Mouse (Mus musculus) megakaryocyte-erythroid progenitor cell, adult 5-6 weeks (primary cell): ENCODE results near the gene Polr2a. TPM values are rescaled to one million over a fixed set of nuclear protein-coding genes. Genes with fewer than 3 reads are reported as not detected.

Experiments
- ATAC-seq: replicated peaks from 2 replicates; pipeline ENCODE4 v1.8.0; 2016; ENCODE audit warnings: mild to moderate bottlenecking, inconsistent platforms; ENCODE audit not compliant: severe bottlenecking, poor library complexity, low FRiP score, low TSS enrichment
- total RNA-seq, 2 experiments: library from RNA; stranded (forward) in 1 of 2; stranded (reverse) in 1 of 2; fragments of 200-1000, 215-1000 nt in 1 of 2; fragments of >200 nt in 1 of 2; fragmentation: Nextera tagmentation in 1 of 2; gene quantifications; 2 replicates each; pipeline ENCODE4 v1.2.3; 2014 to 2017

Gene Polr2a
- total RNA-seq, 2 experiments from 2014 or later: 11.9 to 106 TPM

GRCm38 (mm10) chr11:69689891-69690290 lies 68.5 kb downstream of the Polr2a start:
- no peak for ATAC-seq

DNA sequence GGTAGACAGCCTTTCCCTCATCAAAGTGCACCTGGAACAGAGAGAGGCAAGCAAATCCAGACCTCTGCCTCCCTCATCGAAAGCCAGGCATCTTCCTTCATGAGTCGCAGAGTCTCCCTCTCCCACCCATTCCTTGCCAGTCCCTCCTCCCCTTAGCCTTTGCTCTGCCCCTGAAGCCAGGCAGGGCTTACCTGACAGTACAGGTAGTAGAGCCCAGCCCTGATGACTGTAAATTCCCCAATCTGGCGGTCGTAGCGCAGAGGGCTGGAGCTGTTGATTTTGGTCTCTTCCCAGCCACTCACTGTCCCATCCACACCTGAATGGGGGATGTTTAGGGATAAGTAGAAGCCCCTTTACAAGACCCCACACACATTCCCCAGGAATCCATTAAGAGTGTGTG lies 71.4 kb downstream of the Polr2a start:
- no peak for ATAC-seq

- no peak for ATAC-seq
Measured at GRCm38 (mm10) chr11:69686377-69686776, 72.1 kb downstream of the Polr2a start.

GRCm38 (mm10) chr11:69685526-69686148 lies 72.8 kb downstream of the Polr2a start, which contains the start of gene Tnfsf13:
Gene Tnfsf13, minus strand, starts transcription at chr11:69685784.
- peak; percentile 49 for ATAC-seq

- ATAC-seq: no peak
Measured at GRCm38 (mm10) chr11:69684936-69685335, 73.5 kb downstream of the Polr2a start.

- ATAC-seq: no peak
Measured at GRCm38 (mm10) chr11:69684128-69684745, 74.2 kb downstream of the Polr2a start.

Other genes starting within 250 kb of the Polr2a start
Only the 30 nearest of the 43 such genes appear.
- 291 and 408 TPM in 2 replicates for gene Atp1b2, start 152.7 kb downstream of the Polr2a start, total RNA-seq (2014; fragmentation: Nextera tagmentation)
- 32.8 and 68.9 TPM in 2 replicates for gene Atp1b2, start 152.7 kb downstream of the Polr2a start, total RNA-seq (2017)
- not detected in 2 replicates for gene Shbg, start 140.7 kb downstream of the Polr2a start, total RNA-seq (2014; fragmentation: Nextera tagmentation)
- gene Shbg, start 140.7 kb downstream of the Polr2a start, total RNA-seq (2017): not detected in 2 replicates
- not detected in 2 replicates for gene Sat2, start 136.6 kb downstream of the Polr2a start, total RNA-seq (2014; fragmentation: Nextera tagmentation)
- not detected in 2 replicates for gene Sat2, start 136.6 kb downstream of the Polr2a start, total RNA-seq (2017)
- 67.4 and 83.1 TPM in 2 replicates for gene Fxr2, start 125.6 kb downstream of the Polr2a start, total RNA-seq (2014; fragmentation: Nextera tagmentation)
- gene Fxr2, start 125.6 kb downstream of the Polr2a start, total RNA-seq (2017): 36.4 and 45.6 TPM in 2 replicates
- gene Sox15, start 103.3 kb downstream of the Polr2a start, total RNA-seq (2014; fragmentation: Nextera tagmentation): 0.45 TPM in 1 of 2 replicates, not detected in the other
- gene Sox15, start 103.3 kb downstream of the Polr2a start, total RNA-seq (2017): not detected in 2 replicates
- 47.6 and 58.3 TPM in 2 replicates for gene Mpdu1, start 96.0 kb downstream of the Polr2a start, total RNA-seq (2014; fragmentation: Nextera tagmentation)
- gene Mpdu1, start 96.0 kb downstream of the Polr2a start, total RNA-seq (2017): 40.6 and 41.1 TPM in 2 replicates
- 5.1 and 6.3 TPM in 2 replicates for gene Cd68, start 92.5 kb downstream of the Polr2a start, total RNA-seq (2014; fragmentation: Nextera tagmentation)
- 3.4 and 6.5 TPM in 2 replicates for gene Cd68, start 92.5 kb downstream of the Polr2a start, total RNA-seq (2017)
- gene Eif4a1, start 86.2 kb downstream of the Polr2a start, total RNA-seq (2014; fragmentation: Nextera tagmentation): 918 and 983 TPM in 2 replicates
- gene Eif4a1, start 86.2 kb downstream of the Polr2a start, total RNA-seq (2017): 973 and 1,155 TPM in 2 replicates
- gene Senp3, start 76.6 kb downstream of the Polr2a start, total RNA-seq (2014; fragmentation: Nextera tagmentation): 96.1 and 117 TPM in 2 replicates
- 98.4 and 120 TPM in 2 replicates for gene Senp3, start 76.6 kb downstream of the Polr2a start, total RNA-seq (2017)
- gene Tnfsf13, start 72.9 kb downstream of the Polr2a start, total RNA-seq (2014; fragmentation: Nextera tagmentation): 5.0 and 6.5 TPM in 2 replicates
- gene Tnfsf13, start 72.9 kb downstream of the Polr2a start, total RNA-seq (2017): 11.7 and 23.0 TPM in 2 replicates
- gene Tnfsf12, start 62.8 kb downstream of the Polr2a start, total RNA-seq (2014; fragmentation: Nextera tagmentation): 4.7 TPM in 1 of 2 replicates, not detected in the other
- gene Tnfsf12, start 62.8 kb downstream of the Polr2a start, total RNA-seq (2017): 0.47 TPM in 1 of 2 replicates, not detected in the other
- 0.20 TPM in 1 of 2 replicates, not detected in the other for gene Tnfsfm13, start 62.5 kb downstream of the Polr2a start, total RNA-seq (2014; fragmentation: Nextera tagmentation)
- gene Tnfsfm13, start 62.5 kb downstream of the Polr2a start, total RNA-seq (2017): 0.80 and 1.4 TPM in 2 replicates
- not detected in 2 replicates for gene Slc35g3, start 3.3 kb upstream of the Polr2a start, total RNA-seq (2014; fragmentation: Nextera tagmentation)
- not detected in 2 replicates for gene Slc35g3, start 3.3 kb upstream of the Polr2a start, total RNA-seq (2017)
- gene Zbtb4, start 7.3 kb upstream of the Polr2a start, total RNA-seq (2014; fragmentation: Nextera tagmentation): 2.8 and 4.0 TPM in 2 replicates
- 1.1 and 2.1 TPM in 2 replicates for gene Zbtb4, start 7.3 kb upstream of the Polr2a start, total RNA-seq (2017)
- 2.3 TPM in 1 of 2 replicates, not detected in the other for gene Chrnb1, start 37.3 kb upstream of the Polr2a start, total RNA-seq (2014; fragmentation: Nextera tagmentation)
- 0.28 and 1.9 TPM in 2 replicates for gene Chrnb1, start 37.3 kb upstream of the Polr2a start, total RNA-seq (2017)
- gene Fgf11, start 43.2 kb upstream of the Polr2a start, total RNA-seq (2014; fragmentation: Nextera tagmentation): 0.57 and 0.63 TPM in 2 replicates
- gene Fgf11, start 43.2 kb upstream of the Polr2a start, total RNA-seq (2017): 2.3 TPM in 1 of 2 replicates, not detected in the other
- gene Tmem102, start 47.0 kb upstream of the Polr2a start, total RNA-seq (2014; fragmentation: Nextera tagmentation): not detected in 2 replicates
- gene Tmem102, start 47.0 kb upstream of the Polr2a start, total RNA-seq (2017): not detected in 2 replicates
- gene Gm39566, start 56.7 kb upstream of the Polr2a start, total RNA-seq (2014; fragmentation: Nextera tagmentation): not detected in 2 replicates
- gene Gm39566, start 56.7 kb upstream of the Polr2a start, total RNA-seq (2017): not detected in 2 replicates
- gene Spem2, start 59.8 kb upstream of the Polr2a start, total RNA-seq (2014; fragmentation: Nextera tagmentation): not detected in 2 replicates
- gene Spem2, start 59.8 kb upstream of the Polr2a start, total RNA-seq (2017): not detected in 2 replicates
- gene Spem1, start 63.5 kb upstream of the Polr2a start, total RNA-seq (2014; fragmentation: Nextera tagmentation): not detected in 2 replicates
- not detected in 2 replicates for gene Spem1, start 63.5 kb upstream of the Polr2a start, total RNA-seq (2017)
- gene Nlgn2, start 79.1 kb upstream of the Polr2a start, total RNA-seq (2014; fragmentation: Nextera tagmentation): 7.9 and 8.3 TPM in 2 replicates
- 2.9 and 3.8 TPM in 2 replicates for gene Nlgn2, start 79.1 kb upstream of the Polr2a start, total RNA-seq (2017)
- gene Tmem256, start 79.9 kb upstream of the Polr2a start, total RNA-seq (2014; fragmentation: Nextera tagmentation): 166 and 210 TPM in 2 replicates
- gene Tmem256, start 79.9 kb upstream of the Polr2a start, total RNA-seq (2017): 64.8 and 66.7 TPM in 2 replicates
- 54.7 and 61.3 TPM in 2 replicates for gene Plscr3, start 87.7 kb upstream of the Polr2a start, total RNA-seq (2014; fragmentation: Nextera tagmentation)
- 14.5 and 14.8 TPM in 2 replicates for gene Plscr3, start 87.7 kb upstream of the Polr2a start, total RNA-seq (2017)
- gene Tnk1, start 100.1 kb upstream of the Polr2a start, total RNA-seq (2014; fragmentation: Nextera tagmentation): 0.48 TPM in 1 of 2 replicates, not detected in the other
- 0.34 TPM in 1 of 2 replicates, not detected in the other for gene Tnk1, start 100.1 kb upstream of the Polr2a start, total RNA-seq (2017)
- gene Tmem95, start 119.4 kb upstream of the Polr2a start, total RNA-seq (2014; fragmentation: Nextera tagmentation): not detected in 2 replicates
- gene Tmem95, start 119.4 kb upstream of the Polr2a start, total RNA-seq (2017): not detected in 2 replicates
- 0.54 and 0.79 TPM in 2 replicates for gene Kctd11, start 122.8 kb upstream of the Polr2a start, total RNA-seq (2014; fragmentation: Nextera tagmentation)
- 1.3 TPM in 1 of 2 replicates, not detected in the other for gene Kctd11, start 122.8 kb upstream of the Polr2a start, total RNA-seq (2017)
- gene Acap1, start 136.9 kb upstream of the Polr2a start, total RNA-seq (2014; fragmentation: Nextera tagmentation): 52.7 and 59.4 TPM in 2 replicates
- 40.3 and 55.2 TPM in 2 replicates for gene Acap1, start 136.9 kb upstream of the Polr2a start, total RNA-seq (2017)
- gene 2810408A11Rik, start 142.3 kb upstream of the Polr2a start, total RNA-seq (2014; fragmentation: Nextera tagmentation): 2.4 and 4.0 TPM in 2 replicates
- 3.4 and 4.1 TPM in 2 replicates for gene 2810408A11Rik, start 142.3 kb upstream of the Polr2a start, total RNA-seq (2017)
- gene Neurl4, start 142.4 kb upstream of the Polr2a start, total RNA-seq (2014; fragmentation: Nextera tagmentation): 31.7 and 51.2 TPM in 2 replicates
- 27.9 and 64.3 TPM in 2 replicates for gene Neurl4, start 142.4 kb upstream of the Polr2a start, total RNA-seq (2017)
- gene Gps2, start 155.3 kb upstream of the Polr2a start, total RNA-seq (2014; fragmentation: Nextera tagmentation): 155 and 190 TPM in 2 replicates
- gene Gps2, start 155.3 kb upstream of the Polr2a start, total RNA-seq (2017): 53.7 and 106 TPM in 2 replicates